Mouse (Mus musculus) testis, adult 2 months (tissue): Measurements from ENCODE around the gene Tnnt1.

Source experiments
- CTCF ChIP-seq: fragments of 200-500 bp; IDR thresholded peaks from 2 replicates; pipeline ENCODE4 v1.5.1; 2012; ENCODE audit warnings: low read depth, mild to moderate bottlenecking, inconsistent platforms, low read length, moderate library complexity; ENCODE audit not compliant: control insufficient read depth, insufficient read depth, insufficient replicate concordance
- POLR2A ChIP-seq: fragments of 200-500 bp; IDR thresholded peaks from 2 replicates; pipeline ENCODE4 v1.6.1; 2012; ENCODE audit warnings: low read depth, mild to moderate bottlenecking, inconsistent platforms, low read length, moderate library complexity; ENCODE audit not compliant: control insufficient read depth

GRCm38 (mm10) chr7:4464194-4464824 lies 51.9 kb downstream of the Tnnt1 start:
- no peak for TF ChIP-seq CTCF
- TF ChIP-seq POLR2A = no peak
